Mouse (Mus musculus): Measurements from ENCODE around the gene Cyp4v3.

- TF ChIP-seq CTCF (IDR thresholded peaks at IDR 0.05; ENCODE audit: insufficient read depth, low read length) (no peak), POLR2A (IDR thresholded peaks at IDR 0.05; ENCODE audit: borderline replicate concordance, extremely low read depth, low read depth, low read length) (no peak)
These were observed 2.2 kb downstream of the Cyp4v3 start for GRCm38 (mm10) chr8:45330856-45331255.

Data from lung, adult 2 months (tissue).